Mouse (Mus musculus): Measurements from ENCODE around the gene Tgds. TPM values are rescaled to one million over a fixed set of nuclear protein-coding genes. Genes with fewer than 3 reads are reported as not detected.
A peak's percentile ranks its signal among the peaks of the same experiment; 100 is the strongest.
"Not testable (repeated sequence)": the region's sequence is repeated elsewhere in the genome, so short reads cannot be mapped to it uniquely, and the experiment has no call there.

The Tgds gene
- total RNA-seq, 2 experiments from 2014 or later: 9.5 to 10.1 TPM

DNA sequence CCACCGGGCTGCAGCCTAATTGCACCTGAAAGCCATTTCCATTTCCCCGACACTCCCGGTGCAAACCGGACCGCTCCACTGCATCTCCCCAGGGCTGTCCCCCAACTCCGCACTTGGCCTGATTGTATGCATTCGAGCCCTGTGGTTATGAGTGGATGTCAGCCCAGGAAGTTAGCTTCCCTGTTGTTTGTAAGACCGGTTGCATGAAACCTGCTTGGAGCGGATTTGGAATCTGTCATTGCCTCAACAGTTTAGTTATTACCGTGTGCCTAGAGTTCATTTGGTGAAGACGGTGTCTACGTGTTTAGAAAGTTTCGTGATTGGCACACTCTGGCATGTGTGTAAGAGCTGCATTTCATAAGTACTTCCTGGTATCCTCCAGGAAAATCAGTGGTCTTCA is 4.9 kb upstream of the Tgds start:
- intact Hi-C loops (cut with DNase I): no loop called here

DNA sequence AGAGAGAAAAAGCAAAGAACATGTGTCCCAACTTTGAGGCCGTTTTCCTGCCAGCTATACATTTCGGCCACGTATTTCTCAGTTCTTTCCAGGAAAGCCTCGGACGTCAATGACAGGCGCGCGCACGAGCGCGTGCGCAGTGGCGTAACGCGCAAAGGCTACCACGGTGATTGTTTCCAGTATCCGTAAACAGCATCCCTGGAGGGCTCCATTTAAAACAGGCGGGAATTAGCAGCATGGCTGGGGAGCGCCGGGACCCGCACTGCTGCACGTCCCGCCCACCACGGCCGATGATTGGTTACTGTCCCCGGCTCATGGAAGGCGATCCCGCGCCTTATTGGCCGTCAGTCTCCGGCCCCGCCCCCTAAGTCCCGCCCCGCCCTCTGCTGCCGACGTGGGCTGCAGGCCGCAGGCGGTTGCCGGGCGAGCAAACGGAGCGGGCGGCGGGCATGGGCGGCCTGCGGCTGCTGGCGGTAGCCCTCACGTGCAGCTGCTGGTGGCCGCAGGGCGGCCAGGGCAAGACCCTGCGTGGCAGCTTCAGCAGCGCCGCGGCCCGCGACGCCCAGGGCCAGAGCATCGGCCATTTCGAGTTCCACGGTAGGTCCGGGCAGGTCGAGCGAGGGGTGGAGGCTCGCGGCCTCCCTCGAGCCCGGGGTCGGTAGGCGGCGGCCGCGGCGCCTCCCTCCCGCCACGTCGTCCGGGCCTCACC is 4.3 kb upstream of the Tgds start, which contains the start of gene Gpr180:
Gene Gpr180 (plus strand): TSS at position 415 of the 709 bp plus-strand sequence.
- intact Hi-C loops (cut with DNase I): no loop called here
- peak; percentile 91 for DNase-seq (ENCODE audit: low spot score)

More for the DNA sequence above, 4.9 kb upstream of the Tgds start:
- no peak for DNase-seq (ENCODE audit: low spot score)

DNA sequence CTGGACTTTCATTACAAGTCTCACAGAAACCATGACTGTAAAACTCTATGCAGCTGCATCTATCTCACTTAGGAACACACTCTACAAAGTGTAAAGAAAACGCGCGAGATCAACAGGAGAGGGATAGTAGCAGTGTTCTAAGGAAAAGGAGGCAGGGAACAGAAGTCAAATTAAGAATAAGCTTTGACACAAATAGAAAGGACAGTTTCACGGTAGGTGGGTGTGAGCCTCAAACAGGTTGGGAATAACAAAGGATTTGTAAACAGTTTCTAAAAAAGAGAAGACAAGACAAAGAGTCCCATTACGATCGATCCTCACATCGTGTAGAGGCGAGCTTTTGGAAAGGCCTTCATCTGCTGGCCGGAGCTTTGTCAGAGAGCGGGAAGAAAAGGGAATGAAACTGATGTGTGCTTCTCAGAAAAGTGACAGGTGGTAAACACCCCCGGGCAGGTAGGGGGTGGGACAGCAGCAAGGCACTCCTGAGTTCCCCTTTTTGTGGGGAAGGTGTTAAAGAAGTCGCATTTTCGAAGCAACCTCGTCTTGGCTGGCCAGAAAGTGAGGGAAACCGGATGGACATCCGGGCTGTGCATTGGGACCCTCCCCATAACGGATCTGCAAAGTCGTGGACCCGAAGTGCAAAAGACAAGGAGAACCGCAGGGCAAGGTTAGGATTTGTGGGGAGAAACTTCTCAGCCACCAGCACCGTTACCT is 469 bp downstream of the Tgds start:
- intact Hi-C loops (cut with DNase I): loop anchor here (2.0 kb wide), 1 partner anchor 43 kb away; no protein-coding TSS in a partner anchor
- DNase-seq (ENCODE audit: low spot score): no peak

DNA sequence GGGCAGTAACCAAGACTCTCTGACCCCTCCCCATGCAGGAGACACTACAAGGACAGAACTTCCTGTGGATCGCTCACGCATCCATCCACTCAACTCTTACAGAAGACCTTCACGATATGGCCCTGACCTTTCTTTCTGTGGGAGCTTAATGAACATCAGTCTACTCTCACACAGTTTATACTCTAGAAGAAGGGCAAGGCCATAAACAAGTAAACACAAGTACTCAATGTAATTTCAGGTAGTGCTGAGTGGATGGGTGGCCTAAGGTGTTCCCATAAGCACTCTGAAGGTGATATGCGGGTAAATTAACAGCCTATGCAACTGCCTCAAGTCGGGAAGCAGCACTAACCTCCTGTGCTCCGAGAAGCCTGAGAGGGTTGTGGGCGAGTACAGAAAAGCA is 1.1 kb downstream of the Tgds start:
- no peak for DNase-seq (ENCODE audit: low spot score)
- intact Hi-C loops (cut with DNase I): no loop called here

DNA sequence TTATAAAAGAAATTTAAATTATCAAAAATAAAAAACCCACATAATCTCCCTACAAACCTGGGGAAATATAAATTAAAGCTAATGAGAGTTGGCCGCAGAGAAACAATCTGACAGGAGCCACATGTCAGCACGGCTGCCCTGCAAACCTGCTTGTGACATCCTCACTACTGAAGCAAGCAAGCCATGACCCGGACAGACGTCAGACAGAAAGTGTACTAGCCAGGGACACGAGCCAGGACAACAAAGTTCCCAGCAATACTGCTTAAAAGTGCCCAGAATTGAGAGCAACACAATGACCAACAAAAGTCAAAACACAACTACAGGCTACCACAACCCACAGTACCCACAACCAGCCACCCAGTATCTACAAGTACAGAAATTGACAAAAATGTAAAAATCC is 6.3 kb downstream of the Tgds start:
- intact Hi-C loops (cut with DNase I): no loop called here
- DNase-seq (ENCODE audit: low spot score): no peak

DNA sequence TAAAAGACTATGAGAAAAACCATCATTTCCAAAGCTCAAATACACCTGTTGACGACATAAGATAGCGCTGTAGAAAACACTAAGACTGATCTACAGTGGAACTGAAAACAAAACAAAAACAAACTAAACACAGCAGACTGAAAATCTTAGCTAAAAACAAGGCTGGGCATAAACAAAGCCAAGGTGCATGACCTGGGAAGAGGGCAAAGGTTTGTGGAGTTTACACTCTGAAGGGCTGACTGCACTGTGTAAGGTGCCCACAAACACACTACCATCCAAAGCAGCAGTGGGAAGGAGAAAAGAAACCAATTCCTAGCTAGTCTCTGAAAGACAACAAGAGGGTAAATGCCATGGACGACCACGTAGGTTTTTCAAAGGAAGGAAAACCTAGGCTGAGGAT is 7.8 kb downstream of the Tgds start:
- no peak for DNase-seq (ENCODE audit: low spot score)
- intact Hi-C loops (cut with DNase I): no loop called here

DNA sequence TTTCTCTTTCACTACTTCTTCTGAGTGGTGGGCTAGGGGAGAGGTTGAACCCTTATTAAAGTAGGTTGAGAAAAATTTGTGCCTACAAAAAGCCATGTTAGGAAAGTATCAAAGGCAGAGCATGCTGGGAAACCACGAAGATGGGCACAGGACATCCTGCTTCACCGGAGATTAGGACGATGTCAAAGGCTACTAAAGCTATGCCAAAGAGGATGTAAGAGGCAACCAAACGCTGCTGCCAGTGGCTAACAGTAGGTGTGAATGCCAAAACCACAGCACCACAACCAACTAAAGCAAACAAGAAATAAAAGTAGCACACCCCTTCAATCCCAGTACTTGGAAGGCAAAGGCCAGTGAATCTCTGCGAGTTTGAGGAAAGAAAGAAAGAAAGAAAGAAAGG is 8.4 kb downstream of the Tgds start:
- intact Hi-C loops (cut with DNase I): no loop called here

DNA sequence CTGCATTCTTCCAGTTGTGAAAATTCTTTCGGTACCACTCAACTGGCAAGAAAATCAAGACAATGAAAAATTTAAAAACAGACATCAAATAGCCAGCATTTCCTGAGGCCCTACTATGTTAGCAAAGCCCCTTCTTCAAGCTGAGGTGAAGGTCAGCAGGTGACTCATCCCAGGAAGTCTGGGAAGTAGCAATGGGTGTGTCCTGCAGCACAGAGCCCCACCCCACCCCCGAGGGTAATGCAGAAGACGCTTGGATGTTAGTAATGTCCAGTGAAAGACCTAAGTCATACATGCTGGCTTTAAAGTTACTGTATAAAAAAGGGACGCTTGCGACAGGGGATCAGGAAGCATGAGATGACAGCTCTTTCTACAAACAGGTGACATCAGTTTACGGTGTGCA is 19.4 kb downstream of the Tgds start:
- intact Hi-C loops (cut with DNase I): no loop called here

More for the DNA sequence above, 8.4 kb downstream of the Tgds start:
- DNase-seq (ENCODE audit: low spot score): no peak

DNA sequence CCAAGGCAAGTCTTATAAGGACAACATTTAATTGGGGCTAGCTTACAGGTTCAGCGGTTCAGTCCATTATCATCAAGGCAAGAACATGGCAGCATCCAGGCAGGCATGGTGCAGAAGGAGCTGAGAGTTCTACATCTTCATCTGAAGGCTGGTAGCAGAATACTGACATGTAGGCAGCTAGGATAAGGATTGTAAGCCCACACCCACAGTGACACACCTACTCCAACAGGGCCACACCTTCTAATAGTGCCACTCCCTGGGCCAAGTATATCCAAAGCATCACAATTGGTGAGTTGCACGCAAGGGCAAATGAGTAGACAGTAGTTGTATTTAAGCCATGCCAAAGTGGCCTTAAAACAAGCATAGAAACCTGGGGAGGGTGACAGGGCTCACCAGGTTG is 25.1 kb downstream of the Tgds start:
- intact Hi-C loops (cut with DNase I); DNase-seq (ENCODE audit: low spot score): not testable (repeated sequence)

More for the DNA sequence above, 19.4 kb downstream of the Tgds start:
- no peak for DNase-seq (ENCODE audit: low spot score)

DNA sequence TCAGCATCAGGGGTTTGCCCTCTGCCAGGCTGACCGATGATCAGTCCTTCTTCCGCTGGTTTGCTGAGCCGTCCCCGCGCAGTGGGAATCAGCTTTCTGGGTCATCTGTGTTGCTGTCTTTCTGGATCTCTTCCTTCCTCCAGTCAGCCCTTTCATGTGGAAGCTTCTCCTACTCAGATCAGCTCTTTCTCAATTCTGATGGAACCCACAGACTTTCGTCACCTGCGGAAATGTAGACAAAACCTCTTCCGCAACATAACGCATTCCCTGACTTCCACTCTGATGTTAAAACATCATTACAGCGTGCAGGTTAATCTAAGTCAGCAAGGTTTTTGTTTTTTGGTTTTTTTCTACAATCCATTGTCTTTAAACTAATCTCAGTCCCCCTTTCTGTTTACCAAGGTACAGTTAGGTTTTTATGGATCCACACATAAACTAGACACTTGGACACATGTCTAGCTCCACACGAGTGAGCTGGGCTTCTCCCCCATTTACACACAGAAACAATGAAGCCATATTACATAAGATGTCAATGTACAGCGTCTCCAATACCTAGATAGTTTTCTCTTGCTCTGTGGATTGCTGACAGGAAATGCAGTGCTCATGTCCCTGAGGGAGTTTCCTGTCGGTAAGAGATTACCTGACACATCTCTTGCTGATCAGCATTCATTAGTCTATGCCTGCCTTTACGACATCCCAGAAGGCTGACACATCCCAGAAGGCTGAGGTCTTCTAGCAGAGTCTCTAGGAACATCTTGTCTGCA is 31.1 kb downstream of the Tgds start:
- intact Hi-C loops (cut with DNase I): no loop called here
- no peak for DNase-seq (ENCODE audit: low spot score)

DNA sequence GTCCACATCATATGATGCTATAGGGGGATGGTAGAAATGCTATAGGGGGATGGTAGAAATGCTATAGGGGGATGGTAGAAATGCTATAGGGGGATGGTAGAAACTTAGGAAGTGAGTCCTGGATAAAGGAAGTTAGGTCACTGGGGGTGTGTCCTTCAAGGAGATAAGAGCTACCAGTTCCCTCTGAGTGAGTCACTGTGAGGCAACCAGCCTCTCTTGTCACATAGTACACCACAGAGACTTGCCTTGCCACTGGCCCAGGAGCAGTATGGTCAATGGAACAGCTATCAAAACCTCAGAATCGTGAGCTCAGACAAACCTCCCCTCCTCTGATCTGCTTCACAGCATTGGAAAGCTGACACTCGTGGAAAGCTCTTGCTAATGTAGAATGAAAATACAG is 34.3 kb downstream of the Tgds start:
- intact Hi-C loops (cut with DNase I): no loop called here
- DNase-seq (ENCODE audit: low spot score): no peak

DNA sequence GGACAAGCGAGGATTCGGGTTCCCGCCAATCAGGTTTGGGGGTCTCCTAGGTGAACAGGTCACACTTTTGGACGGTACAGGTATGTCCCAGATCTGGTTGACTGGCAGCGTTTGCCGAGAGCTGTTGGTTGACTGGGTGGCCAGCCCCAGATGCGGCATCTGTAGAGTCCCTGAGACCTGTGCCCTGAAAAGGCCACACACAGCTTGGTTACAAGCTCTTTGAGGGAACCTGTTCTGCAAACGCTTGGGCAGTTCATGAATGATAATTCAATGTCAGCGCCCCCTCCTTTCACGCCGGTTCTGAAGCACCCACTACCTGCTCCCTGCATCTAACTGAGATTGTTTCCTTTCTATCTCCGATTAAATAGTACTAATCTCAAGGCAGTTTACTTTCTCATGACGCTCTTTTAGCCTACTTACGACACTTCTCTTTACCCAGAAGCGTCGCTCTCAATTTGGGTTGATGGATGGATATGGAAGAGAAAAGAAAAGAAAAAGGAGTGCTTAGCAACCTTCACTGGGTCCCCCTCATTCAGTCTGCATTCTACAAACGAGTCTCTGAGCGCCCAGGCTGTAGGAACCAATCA is 42.7 kb downstream of the Tgds start:
- DNase-seq (ENCODE audit: low spot score): no peak
- intact Hi-C loops (cut with DNase I): loop anchor here (2.0 to 5.0 kb wide), 3 partner anchors 43 to 83 kb away; partner anchors contain the start of gene Tgds

DNA sequence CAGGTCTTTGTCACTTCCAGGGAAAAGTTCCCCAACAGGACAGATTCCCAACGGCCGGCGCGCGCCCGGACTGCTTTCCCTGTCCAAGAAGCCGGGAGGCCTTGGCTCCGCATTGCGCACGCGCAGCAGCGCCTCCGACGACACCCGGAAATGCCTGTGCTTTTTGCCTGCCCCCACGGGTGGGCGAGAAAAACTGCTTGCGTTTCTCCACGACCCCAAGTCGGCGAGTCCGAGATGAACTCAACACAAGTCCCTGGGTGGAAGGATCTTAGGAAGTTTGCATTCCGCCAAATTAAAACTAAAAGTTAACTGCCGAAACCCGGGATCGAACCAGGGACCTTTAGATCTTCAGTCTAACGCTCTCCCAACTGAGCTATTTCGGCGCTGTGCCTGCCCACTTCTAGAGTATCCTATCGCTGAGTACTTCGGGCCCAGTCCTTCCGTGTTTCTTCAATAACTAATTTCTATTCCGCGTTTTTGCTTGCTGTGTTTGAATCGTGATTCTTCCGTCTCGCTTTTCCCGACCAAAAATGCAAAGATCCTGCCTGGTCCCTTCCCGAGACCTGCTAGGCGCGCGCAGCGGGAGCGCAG is 43.2 kb downstream of the Tgds start:
- intact Hi-C loops (cut with DNase I): loop anchor here (2.0 kb wide), 1 partner anchor 43 kb away; the partner anchor contains the start of gene Tgds
- DNase-seq (ENCODE audit: low spot score): peak; percentile 85

DNA sequence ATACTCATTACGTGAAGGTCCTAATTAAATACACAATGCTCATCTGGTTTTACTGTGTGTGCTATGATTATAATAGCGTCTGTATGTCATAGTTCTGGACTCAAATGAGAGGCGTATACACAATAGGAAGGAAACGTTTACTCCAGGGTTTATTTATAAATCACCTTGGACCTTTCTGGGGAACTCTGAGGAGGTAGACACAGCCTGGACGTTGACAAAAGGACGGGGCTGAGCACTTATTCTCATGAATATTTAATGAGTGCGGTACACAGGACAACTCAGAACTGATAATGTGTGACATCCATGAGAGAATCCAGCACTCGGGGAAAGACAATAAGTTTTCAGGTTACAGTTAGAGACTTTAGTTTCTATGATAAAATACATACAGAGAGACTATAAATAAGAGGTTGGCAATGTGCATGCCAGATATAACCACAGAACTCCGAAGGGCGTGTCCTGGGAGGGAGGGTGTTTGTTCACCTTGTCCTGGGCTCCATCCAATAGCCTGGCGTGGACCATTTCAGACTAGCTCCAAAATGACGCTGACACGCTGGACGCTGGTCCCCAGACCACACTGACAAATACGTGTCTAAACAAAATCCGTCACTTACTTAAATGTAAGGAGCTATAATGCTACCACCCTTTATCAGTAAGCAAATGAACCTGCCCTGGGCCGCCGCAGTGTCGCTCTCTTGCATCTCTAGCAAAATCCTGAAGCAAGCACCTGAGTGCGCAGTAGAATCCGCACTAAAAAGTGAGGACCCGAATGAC is 43.9 kb downstream of the Tgds start:
- intact Hi-C loops (cut with DNase I): loop anchor here (2.0 kb wide), 1 partner anchor 44 kb away; the partner anchor contains the start of gene Tgds
- DNase-seq (ENCODE audit: low spot score): no peak

DNA sequence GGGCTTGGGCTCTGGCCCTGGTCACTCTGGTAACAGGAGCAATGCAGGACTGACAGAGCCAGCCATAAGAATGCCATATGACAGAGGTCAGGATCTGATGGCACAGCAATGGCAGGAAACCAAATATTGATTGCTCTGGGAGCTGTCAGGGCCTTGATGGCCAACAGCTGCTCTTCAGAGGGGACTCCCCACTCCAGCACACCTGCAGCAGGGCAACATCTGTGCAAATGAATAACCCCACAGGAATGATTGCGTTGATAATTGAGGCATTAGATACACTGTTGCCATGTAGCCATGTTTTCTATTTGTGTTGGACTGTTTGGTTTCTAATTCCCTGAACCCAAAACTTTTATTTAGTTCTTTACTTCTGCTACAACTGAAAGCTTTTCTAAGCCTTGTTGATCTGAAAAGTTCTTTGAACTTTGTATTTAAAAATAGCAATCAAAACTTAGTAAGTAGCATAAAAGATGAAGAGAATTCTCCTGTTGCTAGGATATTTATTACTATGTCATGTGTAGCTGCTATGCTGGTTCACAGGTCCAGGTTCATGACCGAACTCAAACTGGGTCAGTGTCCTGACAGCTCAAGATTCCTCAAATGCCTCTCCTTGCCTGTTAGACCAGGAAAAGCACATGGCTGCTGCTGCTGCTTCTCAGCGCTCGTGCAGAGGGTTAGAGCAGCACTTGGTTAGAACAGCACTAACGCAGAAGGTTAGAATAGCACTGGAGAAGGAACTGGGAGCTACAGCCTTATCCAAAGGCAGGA is 46.1 kb downstream of the Tgds start:
- intact Hi-C loops (cut with DNase I): no loop called here
- DNase-seq (ENCODE audit: low spot score): no peak

DNA sequence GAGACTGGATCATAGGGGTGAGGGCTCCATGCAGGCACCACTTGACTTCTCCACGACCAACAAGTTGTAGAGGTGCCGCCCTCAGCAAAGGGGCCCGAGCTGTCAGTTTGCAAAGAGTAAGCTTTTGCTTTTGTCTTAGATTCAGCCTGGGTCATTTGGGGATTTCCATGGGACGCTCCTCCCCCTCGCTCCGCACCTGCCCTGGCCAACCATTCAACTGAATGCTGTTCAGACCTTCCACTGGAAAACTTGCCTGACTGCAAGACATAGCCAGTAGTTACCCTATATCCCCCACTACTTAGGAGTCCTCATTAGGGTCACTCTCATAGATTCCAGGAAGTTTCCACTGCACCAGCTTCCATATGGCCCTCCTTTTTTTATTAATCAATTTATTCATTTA is 48.7 kb downstream of the Tgds start:
- intact Hi-C loops (cut with DNase I): no loop called here
- no peak for DNase-seq (ENCODE audit: low spot score)

DNA sequence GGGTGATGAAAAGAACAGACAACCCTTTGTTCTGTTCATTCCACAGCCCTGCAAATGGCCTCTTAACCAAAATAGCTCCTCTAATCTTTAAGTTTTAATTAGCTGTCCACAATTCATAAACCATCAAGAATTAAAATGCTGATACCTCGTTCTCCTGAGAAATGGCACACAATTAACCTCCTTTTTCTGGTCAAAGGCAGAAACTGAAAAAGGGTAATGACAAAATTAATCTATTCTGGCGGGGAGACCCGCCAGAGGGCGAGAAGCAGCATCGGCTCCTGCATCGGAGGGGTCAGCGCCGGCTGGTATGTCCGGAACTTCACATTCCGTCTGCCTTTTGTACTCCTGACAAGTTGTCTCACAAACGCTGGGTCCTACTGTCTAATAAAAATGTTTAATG is 51.9 kb downstream of the Tgds start:
- no peak for DNase-seq (ENCODE audit: low spot score)
- intact Hi-C loops (cut with DNase I): no loop called here

DNA sequence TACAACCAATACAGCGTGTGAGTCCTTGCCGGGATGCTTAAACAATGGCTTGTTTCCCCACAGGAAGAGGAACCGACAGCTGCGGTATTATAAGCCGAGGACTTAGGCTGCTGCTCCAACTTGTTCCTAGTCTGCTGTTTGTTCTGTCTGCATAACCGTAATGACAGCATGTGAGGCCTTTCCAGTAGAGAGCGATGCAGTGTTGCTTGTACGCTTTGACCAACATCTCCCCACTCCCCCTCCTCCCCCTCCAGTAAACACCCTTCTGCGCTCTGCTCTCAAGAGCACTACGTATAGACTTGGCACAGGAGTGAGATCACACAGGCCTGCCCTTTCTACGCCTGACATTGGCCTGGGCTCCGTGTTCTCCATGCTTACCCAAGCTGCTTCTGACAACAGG is 62.5 kb downstream of the Tgds start:
- no peak for DNase-seq (ENCODE audit: low spot score)
- intact Hi-C loops (cut with DNase I): no loop called here

Data from heart, postnatal 25 days (tissue).